Comparison of ENCODE assay signal across 11 mouse cellular contexts in genomic region chr6:17895562-17895961, GRCm38 (mm10).
"Had no signal": no experiment of that assay in that cellular context is flagged by ENCODE, and none has a peak within 500 bp of the region (broad histone marks: within the 10 kb centered on the region; RNA-seq: fewer than 3 reads in every experiment).

No protein-coding gene starts in this region.

- DNase-seq: retina, postnatal 1 day; right cerebral cortex, adult 18-20 months; right cerebral cortex, postnatal 14 days; right cerebral cortex, postnatal 25 days; spleen, adult 18-20 months; thymus, adult 18-20 months; thymus, adult 2 months; thymus, postnatal 14 days; thymus, postnatal 25 days; thymus, postnatal 36 days; thymus, postnatal 4 days had no signal
